Mouse (Mus musculus) spleen, embryonic (tissue): Measurements from ENCODE around the gene Arpc1a.

ENCODE experiments used
- CTCF ChIA-PET: fragments of 350-600 bp; sonication (Branson Sonifier 250); formaldehyde crosslinking; loops from one replicate; lab custom pipeline; 2022; lab: Charles Lee

Arpc1a gene

DNA sequence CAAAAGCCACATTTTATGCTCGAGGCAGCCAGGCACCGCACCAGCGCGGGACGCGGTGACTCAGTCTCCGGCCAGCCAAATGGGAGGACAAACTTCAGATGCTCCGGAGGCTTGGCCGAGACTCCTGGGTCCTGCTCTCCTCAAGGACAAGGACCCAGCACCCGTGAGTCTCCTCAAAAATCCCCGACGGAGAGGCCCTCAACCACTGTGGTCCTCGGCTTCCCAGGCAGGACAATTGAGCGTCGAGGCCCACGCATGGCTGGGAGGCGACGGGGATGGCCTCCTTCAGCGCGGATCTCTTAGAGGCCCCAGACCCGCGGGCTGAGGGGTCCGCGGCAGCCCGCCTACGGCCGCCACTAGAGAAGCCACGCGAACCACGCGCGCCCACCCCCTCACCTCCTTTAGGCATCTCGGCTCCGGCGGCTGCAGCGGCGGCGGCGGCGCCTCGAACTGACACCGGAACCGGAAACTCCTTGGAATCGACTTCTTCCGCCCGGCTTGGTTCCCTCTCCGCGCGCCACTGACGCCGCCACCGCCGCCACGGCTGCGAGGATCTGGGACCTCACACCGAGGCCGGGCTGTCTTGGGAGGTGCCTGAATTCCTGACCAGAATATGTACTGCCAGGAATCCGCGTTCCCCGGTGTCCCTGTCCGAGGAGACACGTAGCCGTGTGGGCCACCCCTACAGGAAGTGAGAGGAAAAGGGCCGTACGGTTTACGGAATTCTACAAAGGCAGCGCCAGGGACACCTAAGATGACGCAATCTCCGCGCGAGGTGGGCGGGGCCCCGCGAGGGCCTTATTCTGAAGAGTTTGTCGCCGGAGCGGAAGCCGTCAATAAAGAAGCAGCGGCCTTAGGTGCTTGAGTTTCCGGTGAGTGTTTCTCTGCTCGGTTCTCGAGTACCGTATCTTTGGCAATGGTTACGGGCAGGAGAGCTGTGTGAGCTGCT is 56.2 kb downstream of the Arpc1a start, which contains the start of the genes Pdap1 and Bud31:
Gene Pdap1 (minus strand): TSS at position 668 of the 949 bp plus-strand sequence.
Gene Bud31 (plus strand): TSS at position 792 of the 949 bp plus-strand sequence.
- CTCF ChIA-PET: interaction anchor here (1.1 to 1.3 kb wide), 2 partner anchors 10 to 175 kb away, joined by 3 read pairs; no protein-coding TSS in a partner anchor

- CTCF ChIA-PET: no interaction called here
Measured at GRCm38 (mm10) chr5:145140611-145141010, 57.0 kb downstream of the Arpc1a start.

DNA sequence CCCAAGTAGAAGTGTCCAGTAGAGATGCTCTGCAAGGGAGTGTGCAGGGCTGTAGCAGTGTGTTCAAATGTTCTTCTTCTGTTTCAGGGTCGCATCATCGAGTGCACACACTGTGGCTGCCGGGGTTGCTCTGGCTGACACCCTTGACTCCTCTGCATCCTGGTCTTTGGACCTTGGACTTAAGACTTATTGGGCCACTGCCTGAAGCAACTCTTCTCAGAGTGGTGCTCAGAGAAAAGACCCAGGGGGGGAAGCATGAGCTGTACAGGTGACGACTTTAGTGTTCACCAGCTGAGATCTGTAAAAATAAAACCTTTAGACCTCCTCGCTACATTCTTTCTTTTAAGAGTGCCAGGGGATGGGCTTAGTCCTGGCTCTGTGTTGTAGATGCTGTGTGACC is 64.1 kb downstream of the Arpc1a start:
- CTCF ChIA-PET: no interaction called here

- CTCF ChIA-PET: no interaction called here
Measured at GRCm38 (mm10) chr5:145149294-145149693, 65.7 kb downstream of the Arpc1a start.

DNA sequence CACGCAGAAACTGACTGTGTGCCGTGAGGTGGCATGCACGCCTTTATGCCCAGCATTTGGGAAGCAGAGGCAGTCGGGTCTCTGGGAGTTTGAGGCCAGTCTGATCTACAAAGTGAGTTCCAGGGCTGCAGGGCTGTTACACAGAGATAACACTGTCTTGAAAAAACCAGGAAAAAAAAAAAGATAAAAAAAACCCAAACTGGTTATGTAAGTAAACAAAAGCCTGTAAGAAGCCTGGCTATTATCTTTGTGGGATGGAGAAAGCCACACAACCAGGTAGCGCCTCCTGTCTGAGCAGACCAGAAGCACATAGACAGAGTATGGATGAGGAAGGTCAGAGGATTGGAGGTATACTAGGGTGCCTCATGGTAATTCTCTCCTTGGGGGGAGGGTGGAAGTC is 69.1 kb downstream of the Arpc1a start:
- CTCF ChIA-PET: no interaction called here
